Mouse (Mus musculus) frontal cortex, postnatal 25 days (tissue): ENCODE data around the gene Olfr1221.
"Not testable (repeated sequence)": the region's sequence is repeated elsewhere in the genome, so short reads cannot be mapped to it uniquely, and the experiment has no call there.

Experiments used
- DNase-seq, 2 experiments: peaks; one replicate each; pipeline ENCODE4 v3.0.0; 2022; ENCODE audit warnings: low spot score in 2 of 2

Gene Olfr1221

DNA sequence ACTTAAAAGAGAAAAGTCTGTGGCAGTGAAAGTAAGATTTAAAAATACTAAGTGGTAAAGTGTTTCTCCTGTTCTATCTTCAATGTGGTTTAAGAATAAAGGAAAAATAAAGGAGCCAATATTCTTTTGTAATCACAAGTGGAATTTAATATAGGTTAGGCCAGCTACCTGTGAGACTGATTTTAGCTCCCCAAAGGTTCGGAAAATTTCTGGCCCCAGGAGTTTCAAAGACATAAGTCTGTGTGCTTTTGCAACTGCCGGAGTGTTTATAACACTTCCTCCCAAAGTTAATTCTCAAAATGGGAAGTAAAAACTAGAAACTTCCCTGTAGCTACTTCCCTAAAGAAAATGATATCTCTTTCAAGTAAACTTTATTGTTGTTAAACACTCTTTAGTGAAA, at the start of gene Olfr1221:
Gene Olfr1221 (minus strand): TSS at position 101 of the 400 bp plus-strand sequence.
- DNase-seq, result no peak

GRCm38 (mm10) chr2:89164711-89165110, 47.6 kb upstream of the Olfr1221 start:
- not testable (repeated sequence) for DNase-seq

- DNase-seq, result not testable (repeated sequence)
Observed at GRCm38 (mm10) chr2:89163991-89164390, 46.9 kb upstream of the Olfr1221 start, which contains the start of gene Olfr1224-ps1. Gene Olfr1224-ps1 (minus strand): TSS chr2:89164091.

DNA sequence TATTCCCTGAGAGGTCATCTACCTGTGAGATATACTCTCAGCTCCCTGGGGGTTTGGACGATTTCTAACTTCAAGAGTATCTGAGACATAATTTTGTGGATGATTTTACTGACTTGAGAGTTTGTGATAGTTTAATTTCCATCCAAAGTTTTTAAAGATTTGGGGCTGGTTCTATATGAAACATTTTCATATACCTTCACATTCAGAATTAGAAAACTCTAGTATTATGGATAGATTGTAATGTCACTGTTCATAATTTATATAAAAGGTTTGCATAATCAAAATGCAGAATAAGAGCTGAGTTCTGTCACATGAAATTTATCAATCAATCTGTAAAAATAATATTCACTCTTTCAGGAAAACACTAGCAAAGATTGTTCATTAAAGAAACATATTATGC, 34.4 kb upstream of the Olfr1221 start, which contains the start of gene Olfr1223:
Gene Olfr1223 (minus strand): TSS at position 101 of the 400 bp plus-strand sequence.
- DNase-seq, result no peak

DNA sequence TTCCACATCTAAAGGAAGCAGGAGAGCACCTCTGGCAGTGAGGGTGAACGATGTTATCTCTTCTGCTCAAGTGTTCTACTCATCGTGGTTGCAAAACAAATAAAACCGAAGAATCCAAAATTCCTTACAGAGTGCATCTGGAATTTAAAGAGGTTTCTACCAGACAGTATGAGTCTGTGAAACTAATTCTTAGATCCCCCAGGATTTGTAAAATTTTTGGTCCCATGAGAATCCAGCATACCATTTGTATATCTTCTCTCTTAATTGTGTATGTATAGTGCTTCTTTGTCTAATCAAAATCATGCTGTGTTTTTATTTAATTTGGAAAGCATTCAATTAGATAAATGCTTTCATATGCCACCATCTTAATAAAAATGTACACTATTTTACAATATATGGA, 15.9 kb upstream of the Olfr1221 start, which contains the start of gene Olfr1222:
Gene Olfr1222 (minus strand): TSS at position 101 of the 400 bp plus-strand sequence.
- no peak for DNase-seq

DNA sequence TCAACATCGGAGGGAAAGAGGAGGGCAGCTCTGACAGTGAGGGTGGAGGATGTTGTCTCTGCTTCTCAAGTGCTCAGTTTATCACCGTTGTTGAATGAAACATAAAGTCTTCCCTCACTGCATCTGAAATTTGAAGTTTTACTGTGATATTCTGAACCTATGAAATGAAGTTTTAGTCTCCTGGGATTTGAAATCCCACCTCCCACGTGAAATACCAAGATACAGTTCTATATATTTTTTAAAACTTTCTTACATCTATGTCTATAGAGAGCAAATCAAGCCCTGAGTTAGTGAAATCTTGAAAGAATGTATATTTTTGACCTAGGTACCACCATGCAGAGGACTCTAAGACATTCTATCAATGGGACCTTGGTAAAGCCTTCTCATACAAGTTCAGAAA, 10.3 kb downstream of the Olfr1221 start, which contains the start of gene Olfr1220:
Gene Olfr1220 (minus strand): TSS at position 101 of the 400 bp plus-strand sequence.
- no peak for DNase-seq

GRCm38 (mm10) chr2:89105651-89106050, 11.4 kb downstream of the Olfr1221 start:
- DNase-seq, result no peak

DNA sequence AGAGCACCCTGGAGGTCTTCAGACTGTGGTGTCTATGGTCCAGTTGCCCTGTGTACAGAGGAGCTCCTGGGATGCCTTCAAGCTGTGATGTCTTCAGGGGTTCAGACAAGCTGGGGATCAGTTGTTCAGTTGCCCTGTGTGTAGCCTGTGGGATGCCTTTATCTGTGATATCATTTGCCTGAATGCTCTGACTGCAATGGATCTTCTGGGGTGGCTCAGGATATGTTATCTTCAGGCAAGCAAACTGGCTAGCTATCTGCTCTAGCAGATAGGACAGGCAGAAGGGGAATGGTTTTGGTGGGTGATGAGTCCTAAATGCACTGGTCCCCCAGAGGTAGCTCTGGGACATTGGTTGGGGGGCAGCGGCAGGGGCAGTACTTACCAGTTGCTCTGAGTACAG, 23.2 kb downstream of the Olfr1221 start:
- DNase-seq, result no peak

- no peak for DNase-seq
Observed at GRCm38 (mm10) chr2:89083413-89083812, 33.7 kb downstream of the Olfr1221 start, which contains the start of gene Olfr1219. Gene Olfr1219 (minus strand): TSS chr2:89083513.

- no peak for DNase-seq
Observed at GRCm38 (mm10) chr2:89081487-89081886, 35.6 kb downstream of the Olfr1221 start.

- DNase-seq, result no peak
Observed at GRCm38 (mm10) chr2:89061087-89061486, 56.0 kb downstream of the Olfr1221 start, which contains the start of gene Olfr1218. Gene Olfr1218 (minus strand): TSS chr2:89061187.
